Mouse (Mus musculus): ENCODE measurements around the gene Cwc27.

Cwc27 gene

DNA sequence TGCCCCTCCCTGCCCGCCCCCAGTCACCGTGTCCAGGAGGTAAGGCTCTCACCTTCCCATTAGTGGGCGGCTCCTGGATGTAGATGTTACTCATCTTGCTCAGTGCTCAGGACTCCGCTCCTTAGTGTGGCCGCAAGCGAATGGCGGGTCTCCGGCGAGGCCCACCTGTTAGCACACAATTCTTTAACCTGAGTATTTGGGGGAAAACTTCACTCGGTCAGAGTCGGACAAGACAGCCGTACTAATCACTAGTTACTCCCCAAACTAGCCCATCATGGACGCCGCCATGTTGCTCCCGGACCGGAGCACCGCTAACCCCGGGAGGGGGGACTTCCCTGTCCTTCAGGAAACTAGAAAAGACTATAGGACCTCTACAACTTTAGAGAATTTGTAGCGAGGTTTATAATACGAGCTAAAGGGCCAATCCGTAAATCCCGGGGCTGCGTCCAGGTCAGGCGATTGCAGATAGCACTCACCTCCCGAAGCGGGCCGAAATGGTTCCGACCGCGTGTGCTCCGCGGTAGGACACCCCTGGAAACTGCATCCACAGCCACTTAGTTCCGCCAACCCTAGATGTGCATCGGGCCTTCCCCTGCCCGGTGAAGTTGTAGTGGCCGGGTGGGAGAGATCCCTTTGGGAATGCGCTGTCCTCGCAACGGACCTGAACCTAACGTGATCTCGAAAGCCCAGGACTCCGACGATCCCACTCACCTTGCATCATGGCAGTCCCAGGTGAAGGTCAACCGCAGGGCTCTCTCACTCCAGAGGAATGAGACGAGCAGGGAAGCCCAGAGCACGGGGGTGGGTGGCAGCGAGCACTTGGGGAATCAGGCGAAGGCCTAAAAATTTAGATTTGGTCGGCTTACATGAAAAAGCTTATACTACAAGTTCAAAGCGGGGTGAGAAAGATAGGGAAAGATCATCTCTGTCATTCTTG, at the start of gene Cwc27:
Gene Cwc27, minus strand, starts transcription at position 508 of the 937 bp plus-strand sequence.
- peak; percentile 71 to 80 for DNase-seq (ENCODE audit: low spot score in 2 of 2)

- no peak for DNase-seq (ENCODE audit: low spot score in 2 of 2)
Measured at GRCm38 (mm10) chr13:104866726-104867125, 49.8 kb upstream of the Cwc27 start.

DNA sequence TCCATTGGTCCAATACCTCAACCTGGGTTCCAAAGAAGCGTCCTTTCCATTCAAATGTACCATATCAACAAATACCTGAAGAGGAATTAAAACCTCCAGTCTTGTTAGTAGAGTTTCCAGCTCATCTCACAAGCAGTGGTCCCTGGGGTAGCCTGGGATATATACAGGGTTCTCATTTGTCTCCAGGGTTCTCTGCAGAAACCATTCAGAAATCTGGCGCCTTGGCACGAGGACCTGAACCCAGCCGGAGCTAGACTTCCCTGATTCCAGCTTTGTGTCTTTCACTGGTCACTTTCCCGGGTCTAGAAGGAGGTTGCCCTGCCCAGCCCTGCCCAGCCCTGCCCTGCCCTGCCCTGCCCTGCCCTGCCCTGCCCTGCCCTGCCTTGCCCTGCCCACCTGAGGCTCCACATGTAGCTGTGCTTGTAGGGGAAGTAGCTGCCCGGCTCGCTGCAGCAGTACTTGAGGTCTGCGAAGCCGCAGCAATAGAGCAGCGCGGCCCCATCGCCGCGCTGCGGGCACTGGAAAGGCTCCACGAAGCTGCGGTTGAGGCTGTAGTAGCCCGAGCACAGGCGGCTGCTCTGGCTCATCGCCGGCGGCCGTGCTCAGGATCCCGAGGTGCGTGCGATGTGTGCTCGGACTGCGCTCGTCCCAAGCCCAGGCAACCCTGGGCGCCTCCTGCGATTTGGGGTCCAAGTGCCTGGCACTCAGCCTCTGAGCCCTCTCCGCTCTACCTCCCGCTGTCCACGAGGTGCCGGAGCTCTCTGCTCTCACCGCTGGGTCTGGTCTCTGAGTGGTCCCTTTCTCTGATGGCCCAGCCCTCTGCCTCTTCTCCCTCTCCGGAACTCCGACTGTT, 46.4 kb upstream of the Cwc27 start, which contains the start of gene Shisal2b:
Gene Shisal2b, minus strand, starts transcription at position 767 of the 853 bp plus-strand sequence.
- no peak for DNase-seq (ENCODE audit: low spot score in 2 of 2)

- DNase-seq (ENCODE audit: low spot score in 2 of 2), result no peak
Measured at GRCm38 (mm10) chr13:104853645-104854044, 36.7 kb upstream of the Cwc27 start.

DNA sequence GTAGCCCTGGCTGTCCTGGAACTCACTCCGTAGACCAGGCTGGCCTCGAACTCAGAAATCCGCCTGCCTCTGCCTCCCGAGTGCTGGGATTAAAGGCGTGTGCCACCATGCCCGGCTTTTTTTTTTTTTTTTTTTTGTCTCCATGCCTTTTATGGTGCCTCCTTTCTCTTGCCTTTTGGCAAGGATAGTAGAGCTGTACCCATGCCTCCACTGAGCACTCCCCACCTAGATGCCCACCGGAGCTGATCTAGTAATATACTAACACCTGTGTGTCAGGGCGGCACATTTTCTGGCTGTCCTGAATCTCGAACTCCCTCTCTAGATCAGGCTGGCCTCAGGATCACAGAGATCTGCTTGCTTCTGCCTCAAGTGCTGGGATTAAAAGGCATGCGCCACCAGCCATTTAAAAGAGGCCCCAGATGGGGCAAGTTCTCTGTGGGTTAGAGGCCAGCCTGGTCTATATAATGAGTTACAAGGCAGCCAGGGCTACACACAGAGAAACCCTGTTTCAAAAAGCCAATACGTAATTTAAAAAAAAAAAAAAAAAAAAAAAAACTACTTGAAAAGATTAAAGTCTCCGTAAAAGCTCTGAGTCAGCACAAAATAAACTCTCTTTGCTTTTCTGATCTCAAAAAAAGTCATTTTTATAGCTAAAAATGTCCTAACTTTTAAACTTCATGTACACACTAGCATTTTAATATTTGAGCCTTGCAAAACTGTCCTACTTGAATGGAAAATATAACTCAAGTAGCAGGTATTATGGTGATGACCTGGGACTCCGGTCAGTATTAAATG, 26.6 kb upstream of the Cwc27 start:
- no peak for DNase-seq (ENCODE audit: low spot score in 2 of 2)

DNA sequence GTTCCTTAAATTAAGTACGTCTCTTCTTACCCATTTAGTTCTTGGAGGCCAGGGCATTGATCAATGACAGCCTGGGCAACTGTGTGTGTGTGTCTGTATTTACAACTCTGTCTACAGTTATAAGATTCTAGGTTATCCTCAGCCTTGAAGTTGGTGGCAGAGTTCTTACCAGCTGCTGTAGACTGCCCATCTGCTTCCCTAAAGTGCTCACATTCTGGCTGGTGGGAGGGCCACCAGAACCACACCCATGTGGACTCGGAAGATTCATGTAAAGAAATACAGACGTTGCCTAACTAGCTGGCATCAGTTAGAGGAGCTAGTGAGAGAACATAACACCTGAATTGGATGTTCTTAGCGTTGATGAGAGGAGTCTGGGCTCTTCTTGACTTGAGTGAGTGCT, 25.0 kb upstream of the Cwc27 start:
- no peak for DNase-seq (ENCODE audit: low spot score in 2 of 2)

DNA sequence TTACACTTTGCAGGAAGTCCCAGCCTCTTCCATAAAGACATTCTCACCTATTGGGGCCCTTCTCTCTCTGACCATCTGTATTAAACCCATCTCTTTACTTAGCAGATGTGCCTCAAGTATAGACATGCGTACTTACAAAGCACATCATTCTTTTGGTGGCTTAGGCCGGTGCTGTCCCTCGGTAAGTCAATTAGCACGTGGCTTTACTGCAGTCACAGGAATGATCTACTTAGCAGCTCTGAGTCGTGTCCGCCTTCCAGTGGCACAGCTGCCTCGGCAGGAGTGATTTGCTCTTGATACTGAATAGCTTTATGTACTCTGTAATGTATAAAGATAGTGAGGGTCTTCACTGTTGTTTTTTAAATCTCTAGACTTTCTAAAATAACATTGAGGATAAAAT, 20.7 kb upstream of the Cwc27 start:
- no peak for DNase-seq (ENCODE audit: low spot score in 2 of 2)

DNA sequence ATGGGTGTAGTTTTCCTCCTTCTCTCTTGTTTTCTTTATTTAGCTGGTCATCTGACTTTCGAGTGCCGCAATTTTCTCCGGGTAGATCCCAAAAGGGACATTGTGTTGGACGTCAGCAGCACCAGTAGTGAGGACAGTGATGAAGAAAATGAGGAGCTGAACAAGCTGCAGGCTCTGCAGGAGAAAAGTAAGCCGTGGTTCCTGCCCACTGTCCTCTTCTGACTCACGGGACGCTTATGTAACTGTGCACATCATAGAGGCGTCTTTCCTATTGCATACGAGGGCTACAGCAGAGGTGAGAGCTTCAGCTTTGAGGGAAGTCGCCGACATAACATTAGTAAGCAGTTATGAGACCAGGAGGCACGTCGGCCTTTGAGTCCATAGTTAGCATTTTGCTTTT, 15.9 kb upstream of the Cwc27 start:
- DNase-seq (ENCODE audit: low spot score in 2 of 2), result no peak

DNA sequence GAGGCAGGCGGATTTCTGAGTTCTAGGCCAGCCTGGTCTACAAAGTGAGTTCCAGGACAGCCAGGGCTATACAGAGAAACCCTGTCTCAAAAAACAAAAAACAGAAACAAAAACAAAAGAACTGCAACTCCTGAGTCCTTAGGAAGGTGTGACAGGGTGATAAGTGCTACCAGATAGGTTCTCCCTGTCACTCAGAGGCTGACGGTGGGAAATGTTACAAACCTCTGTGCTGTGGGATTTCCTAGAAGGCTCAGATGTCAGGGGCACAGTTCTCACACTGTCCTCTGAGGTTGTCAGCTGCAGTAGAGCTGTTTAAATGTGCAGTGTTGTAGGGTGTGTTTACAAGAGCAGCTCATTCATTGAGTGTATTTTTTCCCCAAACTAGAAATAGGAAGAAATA, 8.5 kb upstream of the Cwc27 start:
- DNase-seq (ENCODE audit: low spot score in 2 of 2), result no peak

DNA sequence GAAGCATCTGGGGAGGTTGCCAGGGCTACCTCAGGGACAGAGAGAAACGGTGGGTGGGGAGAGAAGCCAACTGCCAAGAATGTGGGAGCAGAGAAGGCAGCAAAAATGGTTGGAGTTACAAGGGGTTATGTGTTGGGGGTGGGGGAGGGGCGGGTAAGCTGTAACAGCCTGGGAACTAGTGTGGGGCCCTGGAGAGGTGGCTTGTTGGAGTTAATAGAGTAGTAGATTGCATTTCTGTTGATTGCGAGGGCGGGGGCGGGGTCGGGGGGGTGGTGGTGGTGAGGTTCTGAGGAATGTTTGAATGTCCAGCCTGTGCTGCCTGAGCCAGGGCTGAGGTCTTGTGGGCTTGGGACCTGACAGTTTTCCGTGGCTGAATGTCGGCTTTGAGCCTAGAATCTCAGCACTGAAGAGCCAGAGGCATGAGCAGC, 5.5 kb upstream of the Cwc27 start:
- DNase-seq (ENCODE audit: low spot score in 2 of 2), result no peak

DNA sequence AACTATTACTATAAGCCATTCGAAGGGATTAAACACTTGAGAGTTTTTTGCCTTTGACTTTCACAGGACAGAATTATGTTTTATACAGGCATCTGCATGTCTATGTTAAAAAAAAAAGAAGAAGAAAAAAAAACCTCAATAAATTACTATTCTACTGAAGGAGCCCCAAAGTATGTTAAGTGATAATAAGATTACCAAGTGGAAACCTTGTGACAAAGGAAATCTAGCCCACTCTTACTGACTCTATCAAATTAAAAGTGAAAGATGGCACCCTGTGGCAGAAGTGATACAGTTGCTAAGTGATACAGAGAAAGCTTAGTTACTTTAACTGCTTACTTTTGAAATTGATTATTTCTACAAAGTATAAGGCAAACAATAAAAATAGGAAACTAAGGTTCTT, 5.0 kb upstream of the Cwc27 start:
- DNase-seq (ENCODE audit: low spot score in 2 of 2), result no peak

DNA sequence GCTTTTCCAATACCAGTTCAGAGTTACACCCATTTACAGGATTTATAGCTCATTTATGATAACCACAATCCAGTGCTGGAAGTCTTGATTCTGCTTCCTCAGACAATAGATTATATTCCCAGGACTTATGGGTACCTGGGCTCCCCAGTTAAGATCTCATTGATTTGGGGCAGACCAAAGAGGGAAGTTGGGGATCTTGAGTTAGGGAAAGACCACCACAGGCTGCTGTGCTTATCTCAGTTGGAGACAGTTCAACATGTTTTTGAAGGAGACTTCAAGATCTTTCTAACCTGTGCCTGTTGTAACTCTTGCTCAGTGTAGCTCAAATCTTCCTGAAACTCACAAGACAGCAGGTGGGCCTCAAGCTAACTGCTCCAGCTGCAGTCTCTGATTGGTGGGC, 4.2 kb upstream of the Cwc27 start:
- no peak for DNase-seq (ENCODE audit: low spot score in 2 of 2)

GRCm38 (mm10) chr13:104817696-104818095, 754 bp upstream of the Cwc27 start:
- no peak for DNase-seq (ENCODE audit: low spot score in 2 of 2)

GRCm38 (mm10) chr13:104816270-104816634, 690 bp downstream of the Cwc27 start:
- DNase-seq (ENCODE audit: low spot score in 2 of 2), result no peak

GRCm38 (mm10) chr13:104805681-104806080, 11.3 kb downstream of the Cwc27 start:
- no peak for DNase-seq (ENCODE audit: low spot score in 2 of 2)

GRCm38 (mm10) chr13:104799566-104800182, 17.3 kb downstream of the Cwc27 start:
- no peak for DNase-seq (ENCODE audit: low spot score in 2 of 2)

GRCm38 (mm10) chr13:104799067-104799466, 17.9 kb downstream of the Cwc27 start:
- DNase-seq (ENCODE audit: low spot score in 2 of 2), result no peak

DNA sequence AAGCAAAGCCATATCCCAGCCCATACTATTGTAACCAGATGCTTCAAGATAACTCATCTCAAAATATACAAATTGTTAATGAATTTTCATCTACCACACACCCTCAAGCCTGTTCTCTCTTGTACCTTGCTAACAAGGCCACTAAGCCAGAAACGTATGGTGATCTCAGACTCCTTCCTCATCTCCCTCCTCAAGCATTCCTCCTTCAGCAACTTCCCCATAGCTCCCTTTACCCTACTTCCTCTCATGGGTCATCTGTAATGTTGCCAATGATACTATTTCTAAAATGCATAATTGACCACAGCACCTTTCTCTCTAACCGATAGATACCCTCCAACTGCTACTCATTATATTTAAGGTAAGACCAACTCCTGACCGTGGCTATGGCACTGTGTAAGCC, 22.5 kb downstream of the Cwc27 start:
- DNase-seq (ENCODE audit: low spot score in 2 of 2), result no peak

DNA sequence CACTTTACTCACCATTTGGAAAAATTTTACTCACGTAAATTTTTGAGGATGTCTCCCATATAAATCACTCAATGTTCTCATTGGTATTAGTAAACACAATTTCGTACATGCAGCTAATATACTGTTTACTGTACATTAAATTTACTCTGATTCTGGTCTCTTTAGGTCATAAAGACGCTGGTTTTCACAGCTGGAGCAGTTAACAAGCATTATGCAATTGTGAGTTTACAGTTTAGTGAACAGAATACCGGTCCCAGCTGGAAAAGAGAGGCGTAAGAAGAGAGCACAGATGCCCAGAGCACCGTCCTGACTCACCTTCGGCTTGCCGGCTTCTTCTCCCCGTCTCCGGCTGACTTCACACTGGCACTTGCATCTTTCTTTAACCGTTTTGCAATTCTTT, 24.8 kb downstream of the Cwc27 start, which contains the start of gene Srek1ip1:
Gene Srek1ip1, plus strand, starts transcription at position 301 of the 400 bp plus-strand sequence.
- no peak for DNase-seq (ENCODE audit: low spot score in 2 of 2)

GRCm38 (mm10) chr13:104789663-104790062, 27.3 kb downstream of the Cwc27 start:
- no peak for DNase-seq (ENCODE audit: low spot score in 2 of 2)

GRCm38 (mm10) chr13:104787260-104787659, 29.7 kb downstream of the Cwc27 start:
- no peak for DNase-seq (ENCODE audit: low spot score in 2 of 2)
